Mouse (Mus musculus) R1 (cell line): ENCODE data around the gene Osr1.

Experiments used
- DNase-seq: peaks from one replicate; pipeline ENCODE4 v3.0.0-alpha.2; 2018; ENCODE audit warnings: low read depth, low spot score

Gene Osr1

DNA sequence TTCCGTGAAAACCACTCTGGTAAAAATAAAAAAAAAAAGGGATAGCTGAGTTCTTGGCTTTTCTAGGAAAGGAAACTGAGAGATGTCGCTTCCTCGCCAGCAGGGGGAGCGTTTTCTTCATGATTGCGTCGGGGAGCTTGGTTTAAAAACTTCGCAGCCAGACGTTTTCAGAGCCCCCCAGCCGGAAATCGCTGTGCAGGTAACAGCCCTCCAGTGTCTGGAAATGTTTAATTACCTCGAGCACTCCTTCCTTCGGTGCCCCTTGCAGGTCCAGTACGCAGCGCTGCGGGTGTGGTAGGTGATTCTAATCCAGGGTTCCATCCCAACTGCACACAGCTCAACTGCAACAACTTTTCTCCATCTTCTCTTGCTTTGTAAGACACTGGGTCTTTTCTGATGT, at the start of gene Osr1:
Osr1 (plus strand) TSS at position 146 of the 400 bp plus-strand sequence.
- peak; percentile 64 for DNase-seq

DNA sequence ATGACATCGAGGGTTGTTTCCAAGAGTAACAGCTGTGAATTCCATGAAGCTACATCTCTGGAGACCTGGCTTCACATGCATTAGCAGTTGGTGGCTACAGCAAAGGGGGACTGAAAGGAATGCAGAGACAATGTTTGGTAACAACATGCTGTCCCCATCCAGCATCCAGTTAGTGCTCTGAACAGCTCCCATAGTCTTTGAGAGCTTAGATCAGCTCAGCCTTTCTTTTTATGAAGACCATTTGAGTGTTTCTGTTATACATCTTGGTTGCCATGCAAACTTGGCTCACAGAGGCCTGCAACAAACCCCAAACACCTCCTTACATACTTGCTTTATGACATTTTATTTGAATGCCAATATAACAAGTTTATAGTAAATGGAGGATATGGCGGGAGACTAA, 19.6 kb upstream of the Osr1 start:
- DNase-seq, result no peak

DNA sequence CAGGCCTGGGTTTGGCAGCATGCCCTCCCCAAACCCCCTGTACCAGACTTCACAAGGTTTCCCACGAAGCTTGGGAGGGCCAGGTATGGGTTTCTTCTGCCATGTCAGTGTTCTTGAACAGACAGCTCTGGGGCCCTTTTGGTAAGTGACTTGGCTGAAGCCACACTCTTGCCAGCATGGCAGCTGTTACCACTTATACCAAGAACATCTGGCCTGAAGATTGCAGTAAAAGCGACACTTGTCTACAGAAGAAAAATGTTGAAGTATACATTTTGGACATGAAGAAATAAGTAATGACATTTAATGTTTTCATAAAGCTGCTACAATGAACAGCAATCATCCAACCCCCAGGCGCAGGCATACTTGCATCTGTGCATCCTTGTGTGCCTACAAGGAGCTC, 5.0 kb upstream of the Osr1 start:
- no peak for DNase-seq

DNA sequence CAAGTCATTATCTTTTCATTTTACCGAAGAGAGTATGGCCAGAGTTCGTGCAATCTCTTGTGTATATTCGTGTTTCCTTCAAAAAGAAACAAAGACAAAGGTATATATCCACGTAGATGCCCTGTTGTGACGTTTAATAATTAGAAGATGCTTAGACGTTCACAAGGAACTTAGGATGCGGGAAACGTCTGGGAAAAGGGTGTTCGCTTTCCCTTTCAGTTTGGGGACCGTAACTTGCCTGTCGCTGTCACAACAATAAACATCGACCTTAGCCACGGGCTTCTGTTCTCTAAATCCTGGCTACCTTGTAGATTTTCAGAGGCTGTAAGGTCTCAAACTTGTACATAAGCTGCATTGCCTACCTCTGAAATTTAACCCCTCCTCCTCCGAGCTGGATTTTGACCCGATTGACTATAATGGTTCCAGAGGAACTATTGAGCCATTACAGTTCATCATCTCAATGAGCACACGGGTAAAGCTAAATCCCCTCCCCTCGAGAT, 630 bp downstream of the Osr1 start:
- DNase-seq, result no peak

DNA sequence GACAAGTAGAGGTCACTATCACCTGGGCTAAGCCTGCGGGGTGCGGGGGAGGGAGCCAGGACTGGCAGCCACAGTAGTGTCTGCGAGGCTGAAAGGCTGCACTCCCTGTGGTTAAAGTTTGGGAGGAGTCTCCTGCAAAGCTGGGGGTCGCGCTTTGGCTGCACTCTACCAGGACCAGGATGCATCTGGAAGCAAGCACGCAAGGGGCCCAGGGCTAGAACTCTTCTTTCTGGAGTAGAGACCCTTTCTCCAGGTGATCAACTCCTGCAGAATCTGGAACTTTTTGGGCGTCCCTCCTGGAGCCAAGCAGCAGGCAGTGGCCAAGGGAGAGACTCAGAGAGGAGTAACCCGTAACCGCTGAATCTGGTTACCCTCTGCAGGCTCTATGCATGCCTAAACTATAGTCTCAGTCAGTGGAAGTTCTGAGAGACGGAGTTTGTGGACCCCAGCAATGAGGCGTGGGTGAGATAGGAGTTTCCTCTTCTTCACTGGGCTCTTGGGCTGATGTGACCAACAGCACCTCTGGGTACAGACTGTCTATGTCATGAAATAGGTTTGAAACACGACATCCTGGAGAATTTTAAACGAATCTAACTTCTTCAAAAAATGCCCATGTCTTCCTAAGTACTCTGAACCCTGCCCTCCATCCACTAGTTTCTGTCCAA, 1.5 kb downstream of the Osr1 start:
- DNase-seq, result no peak

DNA sequence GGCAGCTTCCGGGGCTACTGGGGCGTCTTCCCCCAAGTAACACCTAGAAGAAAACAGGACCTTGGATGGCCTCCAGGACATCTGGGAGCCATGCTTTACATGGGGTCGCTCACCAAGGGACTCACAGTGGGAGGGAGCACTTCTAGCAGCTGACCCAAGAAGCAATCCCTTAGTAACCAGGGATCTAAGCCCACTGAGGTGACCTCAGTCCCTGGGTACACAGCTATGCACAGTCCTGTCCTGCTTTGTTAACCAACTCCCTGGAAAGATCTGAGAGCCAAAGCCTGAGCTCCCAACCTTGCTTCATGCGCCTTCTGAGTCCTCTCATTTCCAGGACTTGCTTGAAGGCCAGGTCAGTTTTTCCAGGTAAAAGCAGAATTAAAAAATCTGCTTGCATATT, 2.1 kb downstream of the Osr1 start:
- DNase-seq, result no peak

DNA sequence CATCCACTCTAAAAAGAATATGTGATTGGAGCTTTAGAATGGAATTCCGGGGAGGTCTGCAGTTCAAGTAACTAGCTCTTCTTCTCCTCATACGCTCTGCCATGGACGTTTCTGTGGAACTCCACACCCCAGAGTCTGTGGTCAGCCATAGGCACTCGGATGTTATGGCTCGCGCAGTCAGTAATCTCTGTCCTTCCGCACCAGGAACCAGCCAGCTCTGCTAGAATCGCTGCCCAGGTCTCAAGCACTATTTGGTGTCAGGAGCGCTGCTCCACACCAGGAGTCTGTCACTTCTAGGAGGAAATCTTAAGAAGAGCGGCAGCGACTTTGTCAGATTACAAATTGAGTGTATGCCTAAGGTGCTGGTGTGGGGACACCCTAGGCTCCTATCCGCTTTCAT, 3.8 kb downstream of the Osr1 start:
- no peak for DNase-seq

DNA sequence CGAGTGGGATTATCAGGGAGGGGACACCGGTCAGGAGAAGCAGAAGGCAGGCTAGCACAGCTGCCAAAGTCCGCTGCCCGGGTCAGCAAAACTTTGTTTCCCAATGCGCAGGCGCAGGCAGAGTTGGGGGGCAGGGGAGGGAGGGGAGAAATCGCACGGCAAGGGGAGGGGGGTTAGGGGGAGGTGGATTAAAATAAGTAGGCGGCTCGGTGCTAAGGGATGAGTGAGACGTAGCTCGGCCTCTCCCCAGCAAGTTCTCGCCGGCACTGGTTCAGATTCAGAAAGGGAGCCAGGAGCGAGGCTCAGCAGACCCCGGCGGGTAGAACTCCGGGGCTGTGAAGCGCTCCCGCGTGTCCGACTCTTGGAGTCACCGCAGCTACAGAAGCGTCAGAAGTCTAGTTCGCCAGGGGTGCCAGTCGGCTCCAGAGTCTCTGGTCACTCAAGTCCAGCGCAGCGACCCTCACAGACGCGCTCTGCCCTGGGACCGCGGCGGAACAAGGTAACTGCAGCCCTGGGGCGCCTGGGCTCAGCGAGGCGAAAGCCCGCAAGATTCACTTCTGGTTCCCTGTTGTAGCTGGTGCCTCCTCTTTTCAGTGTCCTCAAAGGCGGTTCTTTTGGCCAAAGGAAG, 4.4 kb downstream of the Osr1 start:
- DNase-seq, result peak; percentile 41

DNA sequence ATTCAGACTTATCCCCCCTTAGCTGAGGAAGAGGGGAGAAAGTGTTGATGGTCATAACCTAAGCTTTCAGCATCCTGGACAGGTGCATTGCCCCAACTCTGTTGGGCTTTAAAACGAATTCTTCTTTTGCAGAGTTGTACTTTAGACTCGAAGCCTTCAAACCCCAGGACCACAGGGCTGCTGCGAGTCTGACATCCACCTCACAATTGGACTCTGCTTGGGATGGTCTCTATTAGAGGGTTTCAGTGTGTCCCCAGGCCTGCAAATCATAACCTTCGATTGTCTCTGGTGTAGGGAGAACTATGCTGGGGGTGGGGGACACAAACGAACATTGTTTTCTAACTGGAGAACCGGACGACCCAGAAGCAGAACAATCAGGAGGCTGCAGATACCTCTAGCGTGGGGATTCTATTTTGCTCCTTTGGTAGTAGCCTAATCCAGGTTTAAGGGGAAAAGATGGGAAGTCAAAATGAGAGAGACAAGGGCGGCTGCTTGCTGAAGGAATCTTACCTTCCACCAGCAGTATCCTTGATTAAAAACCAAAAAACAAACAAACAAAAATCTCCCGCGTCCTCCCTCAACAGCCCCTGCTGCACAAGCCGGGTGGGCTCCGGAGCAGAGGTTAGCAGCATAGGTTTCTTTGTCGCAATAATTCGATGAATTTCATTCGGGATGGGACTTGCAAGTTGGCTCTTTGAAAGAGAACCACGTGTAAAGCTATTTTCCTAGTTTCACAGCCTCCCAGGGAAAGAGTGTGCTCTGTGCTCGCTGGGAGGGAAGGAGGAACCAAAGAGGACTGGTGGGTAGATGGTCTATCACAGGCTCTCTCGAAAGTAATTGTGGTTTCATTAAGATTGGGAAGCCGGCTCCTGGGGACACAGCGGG, 5.5 kb downstream of the Osr1 start:
- DNase-seq, result no peak

DNA sequence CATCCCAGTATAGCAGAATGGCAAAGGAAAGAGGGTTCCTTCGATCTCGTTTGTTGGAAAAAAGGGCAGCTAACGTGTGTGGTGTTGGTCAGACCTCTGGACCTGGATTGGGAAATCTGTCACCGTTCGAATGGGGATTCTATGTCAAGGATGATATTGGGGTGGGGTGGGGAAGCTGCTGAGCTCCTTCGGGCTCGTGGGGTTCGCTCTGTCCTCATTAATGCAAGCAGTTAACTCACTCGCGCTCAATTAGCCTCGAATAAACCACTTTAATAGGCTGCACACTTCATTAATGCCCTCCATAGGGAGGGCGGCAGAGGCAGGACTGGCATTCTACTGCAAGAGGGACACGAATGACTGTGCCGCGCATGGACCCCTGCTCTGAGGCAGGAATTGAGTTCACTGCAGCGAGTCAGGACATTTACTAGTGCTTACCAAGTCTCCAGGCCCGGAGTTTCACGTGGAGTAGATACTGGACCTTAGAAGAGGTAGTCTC, 6.2 kb downstream of the Osr1 start:
- no peak for DNase-seq

DNA sequence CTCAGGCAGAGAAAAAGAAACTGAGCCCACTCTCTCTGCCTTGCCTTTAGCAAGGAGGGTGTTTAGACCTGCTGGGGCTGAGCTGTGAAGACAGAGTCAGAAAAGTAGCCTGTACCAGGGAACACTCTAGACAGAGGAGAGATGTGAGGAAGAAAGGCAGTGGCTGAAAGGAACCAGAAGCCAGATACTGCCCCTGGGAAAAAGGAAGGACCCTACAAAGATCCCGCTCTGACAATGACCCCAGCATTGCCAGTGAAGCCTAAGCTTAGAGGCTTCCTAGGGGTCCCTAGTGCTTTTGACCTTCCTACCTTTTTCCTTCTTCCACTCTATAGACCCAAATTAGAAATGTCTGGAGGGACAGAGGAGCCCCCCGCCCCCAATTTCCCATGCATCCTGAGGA, 7.7 kb downstream of the Osr1 start:
- no peak for DNase-seq

DNA sequence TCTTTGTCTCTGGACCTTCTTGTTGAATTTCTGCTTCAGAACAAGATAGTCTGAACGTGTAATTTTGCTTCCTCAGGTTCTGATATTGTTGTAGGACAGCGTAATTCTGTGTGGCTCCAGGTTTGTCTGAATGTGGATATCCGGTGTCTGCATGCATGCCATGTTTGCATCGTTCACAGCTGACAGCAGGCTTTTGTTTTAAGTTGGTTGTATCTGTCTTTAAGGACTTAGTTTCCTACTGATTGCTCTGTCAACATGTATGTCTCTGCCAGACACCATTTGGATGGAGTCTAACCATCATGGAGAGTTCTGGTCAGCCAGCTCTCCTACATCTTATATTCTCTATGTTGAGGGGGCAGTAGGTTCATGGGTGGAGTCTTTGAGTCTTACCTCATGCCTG, 8.7 kb downstream of the Osr1 start:
- no peak for DNase-seq

DNA sequence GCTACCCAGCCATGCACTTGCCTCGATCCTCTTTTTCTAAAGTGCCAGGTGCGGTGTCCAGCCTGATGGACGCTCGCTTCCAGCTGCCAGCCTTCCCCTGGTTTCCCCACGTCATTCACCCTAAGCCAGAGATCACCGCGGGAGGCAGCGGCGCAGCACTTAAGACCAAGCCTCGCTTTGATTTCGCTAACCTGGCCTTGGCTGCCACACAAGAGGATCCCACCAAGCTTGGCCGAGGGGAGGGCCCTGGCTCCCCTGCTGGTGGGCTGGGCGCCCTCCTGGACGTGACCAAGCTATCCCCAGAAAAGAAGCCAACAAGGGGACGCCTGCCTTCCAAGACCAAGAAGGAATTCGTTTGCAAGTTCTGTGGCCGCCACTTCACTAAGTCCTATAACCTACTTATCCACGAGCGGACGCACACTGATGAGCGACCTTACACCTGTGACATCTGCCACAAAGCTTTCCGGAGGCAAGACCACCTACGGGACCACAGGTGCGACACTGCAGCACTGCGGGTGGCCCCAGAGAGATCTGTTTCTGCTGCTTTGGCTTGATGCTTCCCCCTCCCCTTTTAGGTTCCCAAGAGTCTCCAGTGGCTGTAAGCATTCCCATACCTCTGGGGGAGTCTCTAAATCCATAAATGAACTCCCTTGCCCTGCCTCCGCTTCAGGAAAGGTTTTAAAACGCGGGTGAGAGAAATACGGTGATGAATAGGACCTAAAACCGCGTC, 9.6 kb downstream of the Osr1 start:
- peak; percentile 35 for DNase-seq

DNA sequence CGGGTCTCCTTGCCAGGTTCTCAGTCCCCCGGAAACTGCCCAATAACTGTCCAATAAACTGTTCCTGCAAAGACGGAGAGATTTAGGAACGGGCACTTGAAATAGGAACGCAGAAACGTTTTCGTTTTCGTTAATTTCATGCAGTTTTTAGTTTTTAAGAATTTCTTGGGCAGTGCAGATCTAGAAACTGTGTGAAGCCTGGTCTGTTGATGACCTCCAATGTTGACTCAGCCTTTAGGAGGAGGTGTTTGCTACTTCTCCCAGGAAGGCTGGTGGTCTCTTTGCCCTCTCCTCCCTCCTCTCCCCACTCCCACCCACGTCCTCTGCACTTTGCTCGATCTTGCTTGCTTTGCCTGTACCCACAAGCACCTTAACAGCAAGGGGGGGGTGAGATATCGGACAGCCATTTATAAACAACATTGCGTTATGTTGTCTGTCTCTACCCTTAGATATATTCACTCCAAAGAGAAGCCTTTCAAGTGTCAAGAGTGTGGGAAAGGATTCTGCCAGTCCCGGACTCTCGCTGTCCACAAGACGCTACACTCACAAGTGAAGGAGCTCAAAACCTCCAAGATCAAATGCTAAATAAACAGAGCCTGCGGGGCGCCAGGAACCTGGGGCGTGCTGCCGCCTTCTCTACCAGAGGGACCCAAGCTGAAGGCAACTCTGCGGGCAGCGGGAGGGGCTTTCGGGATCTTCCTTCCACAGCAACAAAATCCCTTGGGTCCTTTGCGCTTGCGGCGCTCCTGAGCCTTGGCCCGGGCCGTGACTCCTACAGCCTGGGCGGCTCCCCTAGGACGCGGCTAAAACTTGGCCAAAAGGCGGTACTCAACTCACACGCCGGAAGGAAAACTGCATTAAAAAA, 10.4 kb downstream of the Osr1 start:
- DNase-seq, result peak; percentile 35

DNA sequence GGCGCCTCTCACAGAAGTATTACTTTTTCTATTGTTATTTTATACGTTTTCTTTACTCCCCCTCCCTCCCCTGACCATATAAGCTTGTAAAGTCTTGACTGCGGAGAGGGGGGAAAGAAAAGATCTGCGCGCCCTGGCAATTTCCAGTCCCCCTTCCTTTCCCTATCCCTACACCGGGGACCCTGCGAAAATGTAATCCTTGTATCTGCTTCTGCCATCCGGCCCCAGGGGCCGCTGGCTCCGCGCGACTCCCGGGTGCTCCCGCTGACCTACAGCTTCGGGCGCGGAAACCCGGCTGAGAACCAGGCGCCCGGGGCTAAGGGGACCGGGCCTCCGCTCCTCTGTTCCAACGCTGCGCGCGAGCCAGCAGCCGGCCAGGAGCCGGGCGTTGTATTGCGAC, 11.1 kb downstream of the Osr1 start:
- DNase-seq, result peak; percentile 30

DNA sequence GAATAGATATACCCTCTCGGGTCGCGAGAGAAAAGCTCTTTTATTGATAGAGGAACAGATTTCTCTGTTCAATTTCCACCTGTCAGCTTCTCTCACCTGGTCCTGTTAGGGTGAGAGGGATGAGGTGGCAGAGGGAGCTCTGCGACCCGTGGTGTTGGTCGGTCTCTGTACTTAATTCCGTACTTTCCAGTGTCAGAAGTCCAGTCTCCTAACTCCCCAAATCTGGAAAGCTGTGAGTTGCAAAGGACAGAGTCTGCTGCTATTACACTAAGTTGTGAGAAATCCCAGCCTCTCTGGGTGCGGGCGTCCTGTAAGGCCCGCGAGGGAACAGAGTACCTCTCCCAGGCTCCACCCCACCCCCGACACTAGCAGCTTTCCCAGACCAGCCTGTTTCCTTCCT, 11.6 kb downstream of the Osr1 start:
- no peak for DNase-seq

DNA sequence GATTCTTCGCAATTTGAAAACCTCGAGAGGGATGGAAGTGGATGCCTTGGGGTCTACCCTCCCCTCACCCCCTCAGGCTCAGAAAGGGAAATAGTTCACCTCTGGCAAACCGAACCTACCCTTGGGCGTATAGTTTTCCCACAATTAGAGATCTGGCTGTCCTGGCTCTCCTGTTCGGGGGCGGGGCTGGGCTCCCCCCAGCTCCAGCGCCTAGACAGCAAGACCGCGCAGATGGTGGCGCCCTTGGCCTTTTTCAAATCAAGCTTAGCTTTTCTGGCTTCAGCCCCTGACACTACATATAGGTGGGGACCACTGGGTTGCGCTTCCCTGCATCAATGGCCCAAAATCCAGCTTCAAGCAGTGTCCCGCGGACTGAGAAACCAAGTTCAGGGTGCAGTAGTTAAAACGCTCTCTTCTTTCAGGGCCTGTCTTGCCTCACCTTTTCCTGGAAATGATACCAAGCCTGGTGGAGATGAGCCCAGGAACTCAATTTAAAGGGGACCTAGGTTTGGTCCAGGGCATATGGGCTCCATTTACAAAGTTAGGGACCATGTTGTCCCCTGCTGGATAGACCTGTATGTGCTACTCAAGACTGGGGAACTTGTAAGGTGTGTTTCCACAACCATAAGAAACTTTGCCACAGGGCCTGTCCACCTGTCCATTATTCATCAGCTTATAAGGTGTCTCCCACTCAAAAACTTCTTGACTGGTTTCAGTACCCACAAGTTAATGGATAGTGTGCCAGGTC, 12.5 kb downstream of the Osr1 start:
- DNase-seq, result no peak

DNA sequence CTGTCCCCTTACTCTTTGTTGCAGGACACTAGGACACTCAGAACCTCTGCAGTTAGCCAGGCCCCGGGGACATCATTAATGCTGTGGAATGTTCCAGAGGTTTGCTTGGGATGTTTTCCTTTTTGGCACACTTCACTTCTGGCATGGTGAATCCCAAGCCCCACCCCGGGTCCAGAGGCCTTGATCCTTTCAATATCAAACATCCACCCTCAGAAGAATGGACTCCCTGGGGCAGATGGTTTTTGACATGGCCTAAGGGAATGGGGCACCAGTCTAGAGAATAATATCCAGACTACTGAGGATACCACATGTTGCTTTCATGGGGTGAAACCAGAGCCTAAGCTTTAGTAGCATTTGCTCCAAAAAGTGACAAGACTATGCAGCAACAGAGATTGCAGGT, 13.5 kb downstream of the Osr1 start:
- DNase-seq, result no peak

DNA sequence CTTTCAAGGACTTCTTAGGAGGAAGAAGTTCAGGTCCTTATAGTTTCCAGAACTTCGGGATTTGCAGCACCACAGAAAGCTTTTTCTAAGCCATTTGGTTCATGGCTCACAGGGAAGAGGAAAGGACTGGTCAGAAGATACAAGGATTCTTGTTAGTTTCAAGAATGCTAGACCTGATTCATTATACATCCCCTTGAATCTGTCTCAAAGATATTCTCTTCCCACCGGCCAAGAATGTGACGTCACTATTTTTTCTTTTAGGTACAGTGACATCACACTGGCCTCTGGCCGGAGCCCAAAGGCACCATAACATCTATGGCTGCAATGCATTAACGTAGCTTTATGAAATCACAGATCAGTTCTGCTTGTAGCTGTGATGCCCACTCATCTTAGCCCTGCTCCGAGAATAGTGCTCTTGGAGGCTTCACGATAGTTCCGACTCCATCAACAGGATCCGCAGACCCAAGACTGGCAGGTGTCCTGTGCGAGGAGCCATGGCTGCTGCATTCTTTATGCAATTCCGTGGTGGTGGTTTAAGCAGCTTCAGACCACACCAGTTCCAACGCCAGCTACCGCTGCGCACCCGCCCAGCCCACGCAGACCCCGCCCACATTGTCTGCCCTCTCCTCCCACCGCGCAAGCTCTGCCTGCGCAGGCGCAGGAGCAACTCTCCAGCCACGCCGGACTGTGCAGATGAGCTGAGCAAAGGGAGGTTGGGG, 14.6 kb downstream of the Osr1 start:
- peak; percentile 81 for DNase-seq
